8 mouse cellular contexts compared by ENCODE assay signal in the genomic region with DNA sequence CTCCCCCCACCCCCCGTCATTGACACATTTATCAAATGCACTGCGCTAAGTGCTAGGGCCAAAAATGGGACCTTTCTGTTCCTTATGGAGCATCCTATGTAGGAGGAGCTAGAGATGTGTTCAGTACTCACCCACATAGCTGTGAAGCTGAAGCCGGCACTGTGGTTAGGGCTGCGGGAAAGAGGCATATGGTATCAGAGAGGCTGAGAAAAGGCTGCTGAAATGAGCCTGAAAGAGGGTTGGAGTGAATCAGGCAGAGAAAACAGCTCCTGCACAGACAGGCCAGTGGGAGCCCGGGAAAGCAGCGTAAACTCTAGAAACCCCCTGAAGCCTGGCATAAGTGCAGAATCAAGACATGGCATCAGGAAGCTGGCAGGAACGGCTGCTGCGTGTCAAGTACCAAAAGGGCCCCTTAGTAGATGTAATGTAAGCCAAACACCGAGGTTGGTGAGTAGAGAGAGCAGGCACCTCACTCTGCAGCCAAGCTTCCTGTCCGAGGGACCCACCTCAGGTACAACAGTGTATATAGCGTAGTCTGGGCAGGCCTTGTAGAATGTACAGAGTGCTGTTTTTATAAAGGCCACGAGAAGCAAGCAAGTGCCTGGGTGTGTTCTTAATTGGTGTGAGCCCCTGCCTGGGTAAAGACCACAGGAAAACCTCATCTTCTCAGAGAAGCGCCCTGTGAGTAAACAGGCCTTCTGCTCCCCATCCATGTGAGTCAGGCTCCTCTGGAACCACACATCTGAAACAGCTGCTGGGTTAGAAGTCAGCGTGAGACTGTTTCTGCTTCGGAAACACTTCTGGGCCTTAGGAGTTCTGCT. TPM values are rescaled to one million over a fixed set of nuclear protein-coding genes. Genes with fewer than 3 reads are reported as not detected.
A peak's percentile ranks its signal among the peaks of the same experiment; 100 is the strongest.
DNase-seq lines count a peak whose midpoint lies in the region; ATAC-seq and TF ChIP-seq lines count a peak whose summit lies in the region.

No protein-coding gene starts in this region.

- no peak overlapping the region for H3K4me3 ChIP-seq in forebrain, embryonic 10.5 days
- H3K4me3 ChIP-seq in forebrain, embryonic 11.5 days (ENCODE audit: low read depth, low read length), result no peak overlapping the region
- H3K4me3 ChIP-seq in forebrain, postnatal 0 days (ENCODE audit: low read depth, low read length), result no peak overlapping the region
- no peak overlapping the region for H3K4me3 ChIP-seq in liver, postnatal 0 days (ENCODE audit: low read depth, low read length)

- H3K9ac ChIP-seq in forebrain, embryonic 11.5 days (ENCODE audit: low read length), result no peak overlapping the region
- H3K9ac ChIP-seq in forebrain, postnatal 0 days, result no peak overlapping the region
- no peak overlapping the region for H3K9ac ChIP-seq in liver, postnatal 0 days (replicated peaks)

- 77% methylated on average over 15 of the region's 15 CpGs for WGBS in forebrain, embryonic 10.5 days
- 73% methylated on average over 15 of the region's 15 CpGs for WGBS in forebrain, embryonic 11.5 days
- 52% methylated on average over 15 of the region's 15 CpGs for WGBS in forebrain, postnatal 0 days
- WGBS in liver, postnatal 0 days (ENCODE audit: insufficient replicate concordance), result 50% methylated on average over 15 of the region's 15 CpGs

- H3K4me1 ChIP-seq in forebrain, embryonic 10.5 days, result peaks cover 34% of the 10 kb centered on the region
- no peaks in the 10 kb centered on the region; the same call in 1 of the 2 replicates for H3K4me1 ChIP-seq in forebrain, embryonic 11.5 days (replicated peaks; ENCODE audit: control insufficient read depth, insufficient read depth, low read length)
- peaks cover 12% of the 10 kb centered on the region for H3K4me1 ChIP-seq in forebrain, postnatal 0 days (ENCODE audit: insufficient read depth)
- peaks cover 12% of the 10 kb centered on the region for H3K4me1 ChIP-seq in liver, postnatal 0 days (ENCODE audit: insufficient read depth)

- no peak for TF ChIP-seq CTCF in forebrain, postnatal 0 days (IDR thresholded peaks at IDR 0.05; ENCODE audit: low read depth)
- no peak for TF ChIP-seq CTCF in liver, postnatal 0 days (IDR thresholded peaks at IDR 0.05; ENCODE audit: low read depth)

- H3K4me2 ChIP-seq in forebrain, embryonic 11.5 days (ENCODE audit: low read depth, low read length, severe bottlenecking), result no peak overlapping the region
- H3K4me2 ChIP-seq in forebrain, postnatal 0 days (ENCODE audit: low read depth), result peak overlapping the region; percentile 1; the same call in 1 of the 2 replicates
- H3K4me2 ChIP-seq in liver, postnatal 0 days (ENCODE audit: low read depth, low read length), result no peak overlapping the region; the same call in 1 of the 2 replicates

- no peaks in the 10 kb centered on the region for H3K36me3 ChIP-seq in forebrain, embryonic 10.5 days (replicated peaks)
- no peaks in the 10 kb centered on the region for H3K36me3 ChIP-seq in forebrain, embryonic 11.5 days (ENCODE audit: control insufficient read depth, insufficient read depth, low read length)
- no peaks in the 10 kb centered on the region; the same call in 1 of the 2 replicates for H3K36me3 ChIP-seq in forebrain, postnatal 0 days (ENCODE audit: insufficient read depth)
- peaks cover 9% of the 10 kb centered on the region; the same call in 1 of the 2 replicates for H3K36me3 ChIP-seq in liver, postnatal 0 days (replicated peaks; ENCODE audit: insufficient read depth, low read length)

- no peak for TF ChIP-seq EP300 in liver, postnatal 0 days (IDR thresholded peaks at IDR 0.05; ENCODE audit: low read depth)

- 0 out of 2 replicates have a peak overlapping the region, but pooled peaks have one; percentile 17 for H3K27ac ChIP-seq in forebrain, embryonic 10.5 days
- no peak overlapping the region for H3K27ac ChIP-seq in forebrain, embryonic 11.5 days (ENCODE audit: low read depth, low read length)
- 0 out of 2 replicates have a peak overlapping the region, but pooled peaks have one; percentile 40 for H3K27ac ChIP-seq in forebrain, postnatal 0 days (ENCODE audit: low read depth, low read length)
- 0 out of 2 replicates have a peak overlapping the region, but pooled peaks have one; percentile 7 for H3K27ac ChIP-seq in liver, postnatal 0 days (ENCODE audit: low read depth)

- ATAC-seq in forebrain, embryonic 11.5 days (replicated peaks; ENCODE audit: low FRiP score), result no peak
- peak; percentile 78 for ATAC-seq in forebrain, postnatal 0 days
- no peak for ATAC-seq in liver, postnatal 0 days

- DNase-seq in forebrain, embryonic 10.5 days (ENCODE audit: extremely low spot score, low spot score), result no peak
- DNase-seq in forebrain, embryonic 11.5 days (ENCODE audit: low spot score), result no peak
- DNase-seq in 3T3-L1 (ENCODE audit: low read depth, low spot score), result peak; percentile 53
- peak; percentile 47 for DNase-seq in forebrain, postnatal 0 days
- DNase-seq in liver, postnatal 0 days, result no peak
- no peak for DNase-seq in yolk sac, embryonic 10.5 days (ENCODE audit: low spot score)
- no peak for DNase-seq in kidney, postnatal 36 days
- no peak for DNase-seq in kidney, adult 18-20 months

- no peaks in the 10 kb centered on the region for H3K27me3 ChIP-seq in forebrain, embryonic 10.5 days (ENCODE audit: poor library complexity, severe bottlenecking)
- no peaks in the 10 kb centered on the region for H3K27me3 ChIP-seq in forebrain, embryonic 11.5 days (ENCODE audit: control insufficient read depth, insufficient read depth, low read length)
- no peaks in the 10 kb centered on the region for H3K27me3 ChIP-seq in forebrain, postnatal 0 days (ENCODE audit: insufficient read depth, low read length)
- H3K27me3 ChIP-seq in liver, postnatal 0 days (ENCODE audit: insufficient read depth, low read length), result no peaks in the 10 kb centered on the region

- H3K9me3 ChIP-seq in forebrain, embryonic 10.5 days, result no peaks in the 10 kb centered on the region
- H3K9me3 ChIP-seq in forebrain, embryonic 11.5 days (ENCODE audit: control insufficient read depth, low read length), result no peaks in the 10 kb centered on the region
- no peaks in the 10 kb centered on the region for H3K9me3 ChIP-seq in forebrain, postnatal 0 days (ENCODE audit: low read length)
- no peaks in the 10 kb centered on the region for H3K9me3 ChIP-seq in liver, postnatal 0 days (ENCODE audit: low read length)

RNA-seq across cellular contexts. Expression of gene Arl6ip5, which starts 10.9 kb away (rescaled TPM):
- polyA plus RNA-seq in forebrain, embryonic 10.5 days (2016; fragmentation: Nextera tagmentation; extraction: Ambion mirVana), result 39.7 and 40.0 TPM in 2 replicates
- polyA plus RNA-seq in forebrain, embryonic 11.5 days (2014; fragmentation: Nextera tagmentation; extraction: Ambion mirVana), result 36.4 and 36.9 TPM in 2 replicates
- 101 and 121 TPM in 2 replicates for total RNA-seq in forebrain, postnatal 0 days (2014; rRNA removed)
- polyA plus RNA-seq in forebrain, postnatal 0 days (2015; fragmentation: Nextera tagmentation; extraction: Ambion mirVana), result 144 and 146 TPM in 2 replicates
- 25.5 and 27.1 TPM in 2 replicates for polyA plus RNA-seq in liver, postnatal 0 days (2015; fragmentation: Nextera tagmentation; extraction: Ambion mirVana)

RNA-seq across cellular contexts. Expression of gene Uba3, which starts 16.0 kb away (rescaled TPM):
- polyA plus RNA-seq in forebrain, embryonic 10.5 days (2016; fragmentation: Nextera tagmentation; extraction: Ambion mirVana), result 84.3 and 87.1 TPM in 2 replicates
- 105 and 107 TPM in 2 replicates for polyA plus RNA-seq in forebrain, embryonic 11.5 days (2014; fragmentation: Nextera tagmentation; extraction: Ambion mirVana)
- 83.2 and 86.3 TPM in 2 replicates for total RNA-seq in forebrain, postnatal 0 days (2014; rRNA removed)
- polyA plus RNA-seq in forebrain, postnatal 0 days (2015; fragmentation: Nextera tagmentation; extraction: Ambion mirVana), result 61.3 and 67.2 TPM in 2 replicates
- 16.1 and 17.2 TPM in 2 replicates for polyA plus RNA-seq in liver, postnatal 0 days (2015; fragmentation: Nextera tagmentation; extraction: Ambion mirVana)

RNA-seq across cellular contexts. Expression of gene Lmod3, which starts 31.1 kb away (rescaled TPM):
- not detected in 2 replicates for polyA plus RNA-seq in forebrain, embryonic 10.5 days (2016; fragmentation: Nextera tagmentation; extraction: Ambion mirVana)
- polyA plus RNA-seq in forebrain, embryonic 11.5 days (2014; fragmentation: Nextera tagmentation; extraction: Ambion mirVana), result not detected in 2 replicates
- 0.05 and 0.46 TPM in 2 replicates for total RNA-seq in forebrain, postnatal 0 days (2014; rRNA removed)
- 0.08 and 0.11 TPM in 2 replicates for polyA plus RNA-seq in forebrain, postnatal 0 days (2015; fragmentation: Nextera tagmentation; extraction: Ambion mirVana)
- 0.11 and 0.77 TPM in 2 replicates for polyA plus RNA-seq in liver, postnatal 0 days (2015; fragmentation: Nextera tagmentation; extraction: Ambion mirVana)

RNA-seq across cellular contexts. Expression of gene Tmf1, which starts 42.5 kb away (rescaled TPM):
- 24.2 and 26.3 TPM in 2 replicates for polyA plus RNA-seq in forebrain, embryonic 10.5 days (2016; fragmentation: Nextera tagmentation; extraction: Ambion mirVana)
- polyA plus RNA-seq in forebrain, embryonic 11.5 days (2014; fragmentation: Nextera tagmentation; extraction: Ambion mirVana), result 28.2 and 30.7 TPM in 2 replicates
- total RNA-seq in forebrain, postnatal 0 days (2014; rRNA removed), result 30.7 and 32.7 TPM in 2 replicates
- polyA plus RNA-seq in forebrain, postnatal 0 days (2015; fragmentation: Nextera tagmentation; extraction: Ambion mirVana), result 31.9 and 41.3 TPM in 2 replicates
- 17.5 and 20.3 TPM in 2 replicates for polyA plus RNA-seq in liver, postnatal 0 days (2015; fragmentation: Nextera tagmentation; extraction: Ambion mirVana)

Comparison
In these comparisons a context has a peak if more than half of its experiments do, and no peak if none do; other contexts are left out.
1. DNase-seq: peak in 3T3-L1 (single experiment) and forebrain, postnatal 0 days (single experiment); none in forebrain, embryonic 10.5 days (single experiment), forebrain, embryonic 11.5 days (single experiment), liver, postnatal 0 days (single experiment), yolk sac, embryonic 10.5 days (single experiment), kidney, postnatal 36 days (0 of 2) and kidney, adult 18-20 months (single experiment).